Mouse (Mus musculus) spleen, adult 10 weeks (tissue): Measurements from ENCODE around the gene Snrpg. TPM values are rescaled to one million over a fixed set of nuclear protein-coding genes. Genes with fewer than 3 reads are reported as not detected.

Experiments used
- polyA plus RNA-seq: library from polyadenylated mRNA; stranded (reverse); fragments of 350-450 nt; fragmentation: Illumina TruSeq; extraction: RNeasy Lipid Tissue Mini Kit (QIAGEN cat#74804); gene quantifications from one replicate; pipeline ENCODE4 v1.2.3, GENCODE M21; 2015; ENCODE audit warnings: low replicate concordance; ENCODE audit not compliant: insufficient read depth

The Snrpg gene
- polyA plus RNA-seq, result 223 TPM

DNA sequence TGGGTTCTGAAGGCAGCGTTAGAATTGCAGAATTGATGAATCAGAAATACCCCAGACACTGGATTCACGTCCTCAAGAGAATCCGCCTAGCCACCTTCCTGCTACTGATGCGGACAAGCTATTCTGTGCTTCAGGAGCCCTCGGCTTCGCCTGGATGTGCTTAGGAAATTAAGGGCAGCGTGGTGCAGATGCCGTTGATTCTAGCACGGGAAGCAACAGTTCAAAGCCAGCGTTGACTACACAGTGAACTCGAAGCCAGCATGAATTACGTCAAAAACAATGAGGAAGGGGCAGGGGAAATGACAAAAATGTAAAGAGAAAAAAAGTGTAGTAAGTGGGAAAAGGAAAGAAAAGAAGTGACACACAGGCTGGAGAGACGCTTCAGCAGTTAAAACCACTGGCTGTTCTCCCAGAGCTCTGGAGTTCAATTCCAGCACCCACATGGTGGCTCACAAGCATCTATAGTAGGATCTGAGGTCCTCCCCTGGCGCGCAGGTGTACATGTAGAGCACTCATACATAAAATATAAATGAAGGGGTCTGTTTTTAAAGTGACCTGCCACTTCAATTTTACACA, at the start of gene Snrpg:
TSS of gene Snrpg (plus strand) at position 541 of the 576 bp plus-strand sequence.

DNA sequence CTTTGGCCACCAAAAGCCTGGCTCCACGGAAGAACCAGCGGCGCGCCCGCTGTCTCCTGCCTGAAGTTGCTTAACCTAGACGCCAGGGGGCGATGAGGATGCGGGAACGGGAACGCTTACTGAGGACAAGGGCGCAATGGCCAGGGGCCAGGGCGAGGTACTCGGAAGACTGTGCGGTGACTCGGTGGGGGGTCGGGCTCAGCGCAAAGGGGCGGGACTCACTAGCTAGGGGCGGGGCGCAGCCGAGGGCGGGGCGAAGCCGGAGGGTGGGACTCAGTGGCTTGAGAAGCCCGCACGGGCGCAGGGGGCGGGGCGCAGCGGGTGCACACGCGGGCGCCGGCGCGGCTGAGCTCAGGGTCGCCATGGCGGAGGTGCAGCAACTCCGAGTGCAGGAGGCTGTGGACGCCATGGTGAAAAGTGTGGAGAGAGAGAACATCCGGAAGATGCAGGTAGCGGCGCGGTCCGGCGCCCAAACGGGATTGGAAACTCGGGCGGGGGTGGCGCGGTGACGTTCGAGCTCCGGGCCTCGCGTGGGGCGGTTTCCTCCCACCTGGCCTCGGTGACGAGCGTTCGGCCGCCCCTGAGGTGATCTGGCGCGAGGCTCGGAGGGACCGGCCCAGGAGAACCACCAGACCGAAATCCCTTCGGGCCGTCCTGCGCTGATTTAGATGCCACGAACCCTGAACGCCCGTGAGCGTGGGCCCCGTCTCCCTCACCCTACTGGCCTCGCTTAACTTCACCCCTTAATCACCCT, 5.6 kb upstream of the Snrpg start, which contains the start of gene Fam136a:
TSS of gene Fam136a (plus strand) at position 276 of the 754 bp plus-strand sequence.

GRCm38 (mm10) chr6:86396581-86397256, 25.6 kb downstream of the Snrpg start, which contains the start of gene Pcyox1:
TSS of gene Pcyox1 (minus strand) at chr6:86397154.

DNA sequence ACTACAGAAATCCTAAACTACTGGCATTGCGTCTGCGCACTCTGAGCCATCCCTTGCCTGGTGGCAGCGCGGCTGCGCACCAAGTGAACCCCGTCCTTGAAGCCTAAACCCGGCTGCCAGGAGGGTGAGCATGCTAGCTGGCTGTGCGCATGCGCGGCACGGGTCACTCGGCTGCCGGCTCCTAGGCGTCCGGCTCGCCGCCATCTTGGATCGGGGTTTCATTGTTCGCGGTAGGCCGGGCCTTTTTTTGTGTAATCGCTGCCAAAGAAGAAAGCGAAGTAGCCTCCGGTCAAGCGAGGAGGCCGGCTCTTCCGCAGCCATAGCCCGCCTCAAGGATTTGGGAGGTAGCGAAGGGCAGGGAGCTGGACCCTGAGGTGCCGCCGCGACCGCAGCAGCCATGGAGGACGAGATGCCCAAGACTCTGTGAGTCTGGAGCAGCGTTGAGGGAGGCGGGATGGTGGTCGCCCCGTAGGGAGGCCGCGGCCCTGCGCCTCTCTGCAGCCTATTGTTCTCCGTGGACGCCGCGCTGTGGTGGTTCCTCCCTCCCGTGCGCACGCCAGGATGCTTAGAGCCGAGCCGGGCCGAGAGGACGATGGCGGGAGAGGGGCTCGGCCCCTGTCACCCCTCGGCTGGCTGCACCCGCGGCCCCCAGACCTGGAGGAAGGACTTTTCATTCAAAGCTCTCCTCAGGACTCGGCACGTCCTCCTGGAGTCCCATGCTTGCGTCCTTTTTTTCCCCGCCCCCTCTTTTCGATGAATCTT, 33.2 kb downstream of the Snrpg start, which contains the start of gene Tia1:
TSS of gene Tia1 (plus strand) at position 120 of the 762 bp plus-strand sequence.

DNA sequence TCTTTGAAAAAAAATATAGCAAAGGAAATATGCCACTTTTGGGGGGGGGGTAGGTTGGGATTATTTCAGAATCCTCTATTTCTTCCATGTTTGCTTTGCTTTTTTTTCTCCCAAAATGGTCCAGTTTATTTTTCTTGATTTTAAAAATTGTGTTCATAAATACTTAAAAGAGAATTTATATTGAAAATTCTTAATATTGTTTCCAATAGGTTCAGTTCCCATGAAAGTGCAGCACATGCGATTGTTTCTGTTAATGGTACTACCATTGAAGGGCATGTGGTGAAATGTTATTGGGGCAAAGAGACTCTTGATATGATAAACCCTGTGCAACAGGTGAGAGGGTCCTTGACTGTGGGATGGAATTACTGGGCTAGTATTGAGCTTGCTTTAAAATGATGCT, 55.3 kb downstream of the Snrpg start, which contains the start of gene Gm44790:
TSS of gene Gm44790 (plus strand) at position 301 of the 400 bp plus-strand sequence.

Other genes starting within 250 kb of the Snrpg start
- gene Tgfa, start 176.1 kb upstream of the Snrpg start, polyA plus RNA-seq, result 0.61 TPM
- 32.3 TPM for gene Fam136a, start 5.7 kb upstream of the Snrpg start, polyA plus RNA-seq
- gene Pcyox1, start 25.9 kb downstream of the Snrpg start, polyA plus RNA-seq, result 37.4 TPM
- gene Tia1, start 32.9 kb downstream of the Snrpg start, polyA plus RNA-seq, result 163 TPM
- gene Gm44790, start 55.4 kb downstream of the Snrpg start, polyA plus RNA-seq, result not detected
- 29.2 TPM for gene C87436, start 67.1 kb downstream of the Snrpg start, polyA plus RNA-seq
- 121 TPM for gene Pcbp1, start 155.0 kb downstream of the Snrpg start, polyA plus RNA-seq